Mouse (Mus musculus) liver, adult 2 months (tissue): ENCODE data around the gene Mstn.

Source experiments
- CTCF ChIP-seq: fragments of 200-500 bp; IDR thresholded peaks from 2 replicates; pipeline ENCODE4 v1.5.1; 2011; ENCODE audit warnings: low read depth, low read length, control low read depth
- POLR2A ChIP-seq: fragments of 200-500 bp; IDR thresholded peaks from 2 replicates; pipeline ENCODE4 v1.6.1; 2011; ENCODE audit warnings: low read length, control low read depth; ENCODE audit not compliant: insufficient read depth; ENCODE audit errors: extremely low read depth

- TF ChIP-seq POLR2A (no peak), CTCF (no peak)
These were observed 41.4 kb upstream of the Mstn start, which contains the start of gene 1700019D03Rik for GRCm38 (mm10) chr1:53020079-53020478.
